Mouse (Mus musculus) gonadal fat pad, adult 2 months (tissue): ENCODE measurements around the gene E130114P18Rik. TPM values are rescaled to one million over a fixed set of nuclear protein-coding genes. Genes with fewer than 3 reads are reported as not detected.

Source experiments
- DNase-seq: peaks from one replicate; pipeline ENCODE4 v3.0.0-alpha.2; 2012; ENCODE audit warnings: low read depth
- polyA plus RNA-seq: library from polyadenylated mRNA; depleted of rRNA; stranded (reverse); fragments of >200 nt; gene quantifications from 2 replicates; pipeline ENCODE4 v1.2.3, GENCODE M21; 2012

Gene E130114P18Rik
- polyA plus RNA-seq, 1 experiment: 0.11 TPM

- no peak for DNase-seq
Observed at GRCm38 (mm10) chr4:97752276-97753010, 25.4 kb downstream of the E130114P18Rik start.

GRCm38 (mm10) chr4:97751483-97752251, 26.2 kb downstream of the E130114P18Rik start:
- DNase-seq: no peak

- peak; percentile 92 for DNase-seq
Observed at GRCm38 (mm10) chr4:97751030-97751482, 26.8 kb downstream of the E130114P18Rik start.

- DNase-seq: no peak
Observed at GRCm38 (mm10) chr4:97750401-97750800, 27.5 kb downstream of the E130114P18Rik start.

GRCm38 (mm10) chr4:97746106-97746900, 31.6 kb downstream of the E130114P18Rik start:
- no peak for DNase-seq

- no peak for DNase-seq
Observed at GRCm38 (mm10) chr4:97745296-97746105, 32.4 kb downstream of the E130114P18Rik start.

GRCm38 (mm10) chr4:97743932-97744331, 33.9 kb downstream of the E130114P18Rik start:
- DNase-seq: no peak

- no peak for DNase-seq
Observed at GRCm38 (mm10) chr4:97733392-97733791, 44.5 kb downstream of the E130114P18Rik start.

- DNase-seq: no peak
Observed at GRCm38 (mm10) chr4:97730416-97730815, 47.5 kb downstream of the E130114P18Rik start.

GRCm38 (mm10) chr4:97729999-97730398, 47.9 kb downstream of the E130114P18Rik start:
- DNase-seq: no peak

GRCm38 (mm10) chr4:97728520-97728919, 49.4 kb downstream of the E130114P18Rik start:
- no peak for DNase-seq

- DNase-seq: no peak
Observed at GRCm38 (mm10) chr4:97723374-97723773, 54.5 kb downstream of the E130114P18Rik start.

- DNase-seq: no peak
Observed at GRCm38 (mm10) chr4:97722666-97723065, 55.2 kb downstream of the E130114P18Rik start.

GRCm38 (mm10) chr4:97714616-97715015, 63.3 kb downstream of the E130114P18Rik start:
- DNase-seq: no peak

- no peak for DNase-seq
Observed at GRCm38 (mm10) chr4:97714101-97714615, 63.7 kb downstream of the E130114P18Rik start.

GRCm38 (mm10) chr4:97712547-97712946, 65.3 kb downstream of the E130114P18Rik start:
- DNase-seq: no peak

GRCm38 (mm10) chr4:97710048-97710765, 67.7 kb downstream of the E130114P18Rik start:
- no peak for DNase-seq

- no peak for DNase-seq
Observed at GRCm38 (mm10) chr4:97707373-97708152, 70.3 kb downstream of the E130114P18Rik start.
